Mouse (Mus musculus): Measurements from ENCODE around the gene Nfkbib. TPM values are rescaled to one million over a fixed set of nuclear protein-coding genes. Genes with fewer than 3 reads are reported as not detected.
A peak's percentile ranks its signal among the peaks of the same experiment; 100 is the strongest.

The Nfkbib gene
- polyA plus RNA-seq, 1 experiment from 2014 or later: 38.7 TPM

DNA sequence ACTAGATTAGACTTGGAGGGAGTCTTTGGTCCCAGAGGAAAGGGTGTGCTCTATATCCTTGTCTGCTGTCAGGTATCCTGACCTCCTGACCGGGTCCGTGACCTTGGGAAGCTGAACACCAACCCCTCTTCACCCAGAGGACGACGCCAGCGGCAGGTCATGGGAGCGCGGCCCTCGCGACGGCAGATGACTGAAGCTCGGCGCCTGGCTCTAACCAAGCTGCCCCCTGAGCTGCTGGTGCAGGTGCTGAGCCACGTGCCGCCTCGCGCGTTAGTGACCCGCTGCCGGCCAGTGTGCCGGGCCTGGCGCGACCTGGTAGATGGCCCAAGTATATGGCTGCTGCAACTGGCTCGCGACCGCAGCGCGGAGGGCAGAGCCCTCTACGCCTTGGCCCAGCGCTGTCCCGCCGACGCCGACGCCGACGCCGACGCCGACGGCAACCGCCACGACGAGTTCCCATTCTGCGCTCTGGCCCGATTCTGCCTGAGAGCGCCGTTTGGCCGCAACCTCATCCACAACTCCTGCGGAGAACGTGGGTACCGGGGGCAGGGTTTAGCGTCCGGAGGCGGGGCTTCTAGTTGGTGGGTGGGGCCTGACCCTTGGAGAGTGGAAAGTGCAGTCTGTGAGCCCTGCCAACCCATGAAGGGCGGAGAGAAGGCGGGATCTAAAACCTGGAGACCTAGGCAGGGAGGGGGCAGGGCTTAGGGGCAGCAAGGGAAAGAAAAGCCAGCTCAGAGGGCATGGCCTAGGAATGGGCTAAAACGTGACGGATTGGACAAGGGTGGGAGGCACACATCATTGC, 34.8 kb downstream of the Nfkbib start:
- Histone ChIP-seq H3K36me3 (peaks cover 14% of the 10 kb centered on the region; the same call in 1 of the 2 replicates), H3K4me2 (peak overlapping the region; percentile 95), H3K27ac (no peak overlapping the region), H3K9me3 (no peaks in the 10 kb centered on the region), H3K4me3 (replicated peaks) (peak overlapping the region; percentile 49), H3K4me1 (peaks cover 5% of the 10 kb centered on the region; the same call in 1 of the 2 replicates), H3K9ac (peak overlapping the region; percentile 19; the same call in 1 of the 2 replicates), H3K27me3 (replicated peaks) (no peaks in the 10 kb centered on the region)
- peak; percentile 90 for ATAC-seq (ENCODE audit: insufficient read depth, low FRiP score, low read depth)
- WGBS: 4% methylated on average over 58 of the region's 58 CpGs

- no peak overlapping the region for H3K4me2 ChIP-seq
- H3K4me1 ChIP-seq: peaks cover 5% of the 10 kb centered on the region; the same call in 1 of the 2 replicates
- ATAC-seq (ENCODE audit: insufficient read depth, low FRiP score, low read depth): no peak
- WGBS: 63% methylated on average over 10 of the region's 10 CpGs
- H3K9ac ChIP-seq: no peak overlapping the region
- no peaks in the 10 kb centered on the region for H3K9me3 ChIP-seq
- no peaks in the 10 kb centered on the region for H3K27me3 ChIP-seq (replicated peaks)
- H3K4me3 ChIP-seq (replicated peaks): no peak overlapping the region
- H3K27ac ChIP-seq: no peak overlapping the region
- H3K36me3 ChIP-seq: 0 out of 2 replicates have a peak, but pooled peaks cover 2% of the 10 kb centered on the region
Observed at GRCm38 (mm10) chr7:28727649-28728340, 39.5 kb downstream of the Nfkbib start.

DNA sequence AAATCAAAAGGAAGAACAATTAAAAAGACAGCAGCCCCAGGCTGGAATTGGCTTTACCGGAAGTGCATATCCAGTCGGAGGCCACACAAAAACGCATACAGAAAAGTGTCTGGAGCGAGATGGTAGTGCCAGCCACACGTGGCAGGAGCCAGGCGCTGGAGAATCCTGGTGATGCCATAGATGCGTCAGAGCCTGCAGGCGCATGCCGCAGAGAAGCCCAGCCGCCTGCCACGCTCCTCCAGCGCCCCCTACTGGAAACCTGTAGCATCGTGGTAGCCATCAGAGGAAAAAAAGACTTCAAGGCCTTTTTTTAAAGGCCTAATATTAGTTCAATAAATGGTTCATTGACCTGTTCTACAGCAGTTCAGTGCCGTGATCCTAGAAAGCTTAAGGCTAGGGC, 40.7 kb downstream of the Nfkbib start:
- ATAC-seq (ENCODE audit: insufficient read depth, low FRiP score, low read depth): peak; percentile 43; the same call in 1 of the 2 replicates
- 0 out of 2 replicates have a peak, but pooled peaks cover 2% of the 10 kb centered on the region for H3K36me3 ChIP-seq
- H3K4me2 ChIP-seq: no peak overlapping the region
- no peak overlapping the region for H3K4me3 ChIP-seq (replicated peaks)
- WGBS: 8% methylated on average over 14 of the region's 14 CpGs
- no peaks in the 10 kb centered on the region for H3K9me3 ChIP-seq
- no peaks in the 10 kb centered on the region for H3K4me1 ChIP-seq
- no peaks in the 10 kb centered on the region for H3K27me3 ChIP-seq (replicated peaks)
- H3K27ac ChIP-seq: no peak overlapping the region
- no peak overlapping the region for H3K9ac ChIP-seq

DNA sequence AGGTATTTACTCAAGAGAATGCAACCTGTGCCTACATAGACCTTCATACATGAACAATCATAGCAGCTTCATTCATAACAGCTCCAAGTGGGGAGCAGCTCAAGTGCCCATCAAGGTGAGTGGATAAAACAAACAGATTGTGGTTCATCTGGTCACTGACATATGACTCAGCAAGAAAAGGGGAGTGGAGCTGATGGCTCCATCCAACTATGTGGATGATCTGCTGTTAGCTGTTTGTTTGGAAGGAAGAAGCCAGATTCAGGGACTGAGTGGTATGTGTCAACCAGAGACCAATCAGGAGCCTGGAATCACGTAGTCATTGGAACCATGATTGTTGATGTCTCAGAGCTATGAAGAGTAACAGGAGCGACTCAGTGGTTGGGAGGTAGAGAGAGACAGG, 42.7 kb downstream of the Nfkbib start:
- WGBS: 98% methylated on average over 2 of the region's 2 CpGs
- Histone ChIP-seq H3K9ac (no peak overlapping the region), H3K27me3 (replicated peaks) (no peaks in the 10 kb centered on the region), H3K4me3 (replicated peaks) (no peak overlapping the region), H3K4me2 (no peak overlapping the region), H3K9me3 (no peaks in the 10 kb centered on the region), H3K4me1 (no peaks in the 10 kb centered on the region), H3K36me3 (no peaks in the 10 kb centered on the region), H3K27ac (no peak overlapping the region)
- no peak for ATAC-seq (ENCODE audit: insufficient read depth, low FRiP score, low read depth)

- WGBS: 90% methylated on average over 7 of the region's 7 CpGs
- no peak overlapping the region for H3K9ac ChIP-seq
- ATAC-seq (ENCODE audit: insufficient read depth, low FRiP score, low read depth): no peak
Observed at GRCm38 (mm10) chr7:28722079-28722478, 45.2 kb downstream of the Nfkbib start.

DNA sequence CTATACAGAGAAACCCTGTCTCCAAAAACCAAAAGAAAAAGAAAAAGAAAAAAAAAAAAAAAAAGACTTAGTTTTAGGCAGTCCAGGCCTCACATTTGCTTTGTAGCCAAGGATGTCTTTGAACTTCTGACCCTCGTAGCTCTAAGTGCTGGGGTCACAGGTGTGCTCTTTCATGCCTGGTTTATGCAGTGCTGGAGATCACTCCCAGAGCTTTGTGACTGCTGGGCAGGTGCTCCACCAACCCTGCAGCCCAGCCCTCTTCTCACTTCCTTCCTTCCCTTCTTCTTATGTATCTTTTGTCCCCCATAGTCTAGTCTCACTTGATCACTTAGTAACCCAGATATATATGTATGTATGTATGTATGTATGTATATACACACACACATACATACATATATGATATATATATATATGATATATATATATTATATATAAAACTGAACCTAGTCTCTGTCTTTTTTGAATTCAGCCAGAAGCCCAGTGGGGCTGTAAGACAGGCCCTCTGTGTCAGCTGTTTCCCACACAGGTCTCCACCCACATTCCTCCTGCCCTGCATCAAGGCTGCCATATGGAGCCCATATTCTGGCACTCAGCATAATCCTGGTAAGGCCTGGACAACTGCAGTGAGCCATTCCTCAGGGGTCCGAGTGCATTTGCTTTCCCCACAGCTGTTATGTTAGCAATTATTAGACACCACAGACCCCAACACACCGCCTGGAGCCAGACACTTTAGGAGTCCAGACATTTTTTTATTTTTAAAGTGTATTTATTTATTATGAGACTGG, 46.4 kb downstream of the Nfkbib start:
- no peak overlapping the region for H3K4me2 ChIP-seq
- H3K4me1 ChIP-seq: peaks cover 4% of the 10 kb centered on the region; the same call in 1 of the 2 replicates
- no peaks in the 10 kb centered on the region for H3K36me3 ChIP-seq
- H3K9me3 ChIP-seq: no peaks in the 10 kb centered on the region
- H3K27ac ChIP-seq: no peak overlapping the region
- no peak overlapping the region for H3K9ac ChIP-seq
- no peak for ATAC-seq (ENCODE audit: insufficient read depth, low FRiP score, low read depth)
- no peak overlapping the region for H3K4me3 ChIP-seq (replicated peaks)
- 62% methylated on average over 3 of the region's 3 CpGs for WGBS
- no peaks in the 10 kb centered on the region for H3K27me3 ChIP-seq (replicated peaks)

More at GRCm38 (mm10) chr7:28722079-28722478, 45.2 kb downstream of the Nfkbib start:
- no peak overlapping the region for H3K4me3 ChIP-seq (replicated peaks)
- 0 out of 2 replicates have a peak, but pooled peaks cover 4% of the 10 kb centered on the region for H3K4me1 ChIP-seq
- H3K36me3 ChIP-seq: no peaks in the 10 kb centered on the region
- no peak overlapping the region for H3K4me2 ChIP-seq
- H3K27me3 ChIP-seq (replicated peaks): no peaks in the 10 kb centered on the region
- H3K27ac ChIP-seq: no peak overlapping the region
- no peaks in the 10 kb centered on the region for H3K9me3 ChIP-seq

DNA sequence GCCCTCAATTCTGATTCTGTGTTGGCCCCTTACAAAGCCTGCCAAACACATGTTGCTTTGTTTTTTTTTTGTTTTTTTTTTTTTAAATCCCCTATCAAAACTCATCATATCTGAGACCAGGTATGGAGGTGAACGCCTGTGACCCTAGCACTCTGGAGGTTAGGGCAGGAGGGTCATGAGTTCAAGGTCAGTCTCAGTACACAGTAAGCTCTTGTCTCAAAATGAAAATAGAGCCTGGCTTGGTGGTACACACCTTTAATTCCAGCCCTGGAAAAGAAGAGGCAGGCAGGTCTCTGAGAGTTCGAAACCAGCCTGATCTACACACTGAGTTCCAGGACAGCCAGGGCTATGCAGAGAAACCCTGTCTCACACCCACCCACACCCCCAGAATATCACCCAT, 47.7 kb downstream of the Nfkbib start:
- no peak for ATAC-seq (ENCODE audit: insufficient read depth, low FRiP score, low read depth)
- Histone ChIP-seq H3K9me3 (no peaks in the 10 kb centered on the region), H3K4me1 (peaks cover 4% of the 10 kb centered on the region; the same call in 1 of the 2 replicates), H3K4me3 (replicated peaks) (no peak overlapping the region), H3K27me3 (replicated peaks) (no peaks in the 10 kb centered on the region), H3K9ac (no peak overlapping the region), H3K36me3 (no peaks in the 10 kb centered on the region), H3K27ac (no peak overlapping the region), H3K4me2 (no peak overlapping the region)
- WGBS: 67% methylated on average over 2 of the region's 2 CpGs

DNA sequence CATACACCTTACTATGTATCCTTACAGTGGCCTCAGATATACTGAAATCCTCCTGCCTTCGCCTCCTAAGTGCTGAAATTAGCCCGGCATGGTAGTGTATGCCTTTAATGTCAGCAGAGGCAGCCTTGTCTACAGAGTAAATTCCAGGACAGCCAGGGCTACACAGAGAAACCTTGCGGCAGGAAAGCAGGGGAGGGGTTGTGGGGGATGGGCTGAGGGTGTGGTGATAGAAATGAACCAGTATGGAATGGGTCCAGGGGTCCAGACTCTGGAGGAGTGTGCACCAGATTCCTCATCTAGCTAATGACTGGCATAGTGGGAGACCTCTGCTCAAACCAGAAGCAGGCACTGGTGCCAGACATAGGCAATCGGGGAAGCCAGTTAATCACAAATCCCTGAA, 48.2 kb downstream of the Nfkbib start:
- H3K4me3 ChIP-seq (replicated peaks): no peak overlapping the region
- no peak for ATAC-seq (ENCODE audit: insufficient read depth, low FRiP score, low read depth)
- no peaks in the 10 kb centered on the region for H3K27me3 ChIP-seq (replicated peaks)
- peaks cover 4% of the 10 kb centered on the region; the same call in 1 of the 2 replicates for H3K4me1 ChIP-seq
- no peak overlapping the region for H3K4me2 ChIP-seq
- 41% methylated on average over 4 of the region's 4 CpGs for WGBS
- H3K9me3 ChIP-seq: no peaks in the 10 kb centered on the region
- no peak overlapping the region for H3K27ac ChIP-seq
- H3K36me3 ChIP-seq: no peaks in the 10 kb centered on the region
- H3K9ac ChIP-seq: no peak overlapping the region

DNA sequence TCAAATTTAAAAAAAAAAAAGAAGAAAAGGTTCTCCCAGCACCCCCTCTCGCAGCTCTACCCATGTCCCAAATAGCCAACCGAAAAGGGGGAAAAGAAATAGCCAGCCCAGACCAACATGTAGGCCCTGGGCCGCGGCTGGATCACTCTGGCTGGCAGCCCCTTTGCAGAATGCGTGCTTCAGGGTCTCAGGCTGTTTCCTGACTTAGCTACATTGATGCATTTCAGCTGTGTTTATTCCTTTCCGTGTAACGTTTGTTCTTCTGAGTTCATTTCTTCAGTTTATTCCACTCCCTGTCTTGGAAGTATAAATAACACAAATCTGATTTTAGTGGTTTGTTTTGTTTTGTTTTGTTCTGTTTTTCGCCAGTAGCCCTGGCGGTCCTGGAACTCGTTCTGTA, 49.6 kb downstream of the Nfkbib start:
- Histone ChIP-seq H3K27me3 (replicated peaks) (no peaks in the 10 kb centered on the region), H3K4me1 (peaks cover 4% of the 10 kb centered on the region; the same call in 1 of the 2 replicates), H3K27ac (no peak overlapping the region), H3K4me3 (replicated peaks) (no peak overlapping the region), H3K9ac (no peak overlapping the region), H3K9me3 (no peaks in the 10 kb centered on the region), H3K36me3 (no peaks in the 10 kb centered on the region), H3K4me2 (peak overlapping the region; percentile 77)
- ATAC-seq (ENCODE audit: insufficient read depth, low FRiP score, low read depth): no peak
- 59% methylated on average over 10 of the region's 10 CpGs for WGBS

- no peaks in the 10 kb centered on the region for H3K9me3 ChIP-seq
- no peaks in the 10 kb centered on the region for H3K36me3 ChIP-seq
- no peaks in the 10 kb centered on the region for H3K27me3 ChIP-seq (replicated peaks)
- H3K27ac ChIP-seq: peak within 1 kb of the TSS; percentile 67
- H3K9ac ChIP-seq: peak within 1 kb of the TSS; percentile 41; the same call in 1 of the 2 replicates
- peak within 1 kb of the TSS; percentile 52 for H3K4me3 ChIP-seq (replicated peaks)
- peak within 1 kb of the TSS; percentile 77 for H3K4me2 ChIP-seq
- peaks cover 4% of the 10 kb centered on the region; the same call in 1 of the 2 replicates for H3K4me1 ChIP-seq
- peak; percentile 75 for ATAC-seq (ENCODE audit: insufficient read depth, low FRiP score, low read depth)
- WGBS: 2% methylated on average over 36 of the region's 36 CpGs
Observed at GRCm38 (mm10) chr7:28716590-28717281, 50.6 kb downstream of the Nfkbib start, which contains the start of gene Fbxo17. TSS of gene Fbxo17 (plus strand) at chr7:28716804.

DNA sequence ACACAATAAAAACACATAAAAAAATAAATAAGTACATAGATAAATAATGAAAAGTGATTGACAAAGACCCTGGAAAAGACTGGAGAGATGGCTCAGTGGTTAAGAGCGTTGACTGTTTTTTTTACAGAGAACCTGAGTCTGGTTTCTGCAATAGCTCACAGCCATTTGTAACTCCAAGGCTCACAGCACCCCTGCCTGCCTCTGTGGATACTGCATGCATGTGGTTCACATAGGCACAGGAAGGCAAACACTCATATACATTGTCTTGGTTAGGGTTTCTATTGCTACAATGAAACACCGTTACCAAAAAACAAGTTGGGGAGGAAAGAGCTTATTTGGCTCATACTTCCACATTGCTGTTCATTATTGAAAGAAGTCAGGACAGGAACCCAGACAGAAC, 51.7 kb downstream of the Nfkbib start:
- Histone ChIP-seq H3K4me1 (peaks cover 4% of the 10 kb centered on the region; the same call in 1 of the 2 replicates), H3K36me3 (no peaks in the 10 kb centered on the region), H3K9me3 (no peaks in the 10 kb centered on the region), H3K27me3 (replicated peaks) (no peaks in the 10 kb centered on the region), H3K27ac (no peak overlapping the region), H3K4me3 (replicated peaks) (no peak overlapping the region), H3K4me2 (no peak overlapping the region), H3K9ac (no peak overlapping the region)
- WGBS: 96% methylated on average over 2 of the region's 2 CpGs
- ATAC-seq (ENCODE audit: insufficient read depth, low FRiP score, low read depth): no peak

All from stomach, embryonic 15.5 days (tissue).